Mouse (Mus musculus) midbrain, embryonic 15.5 days (tissue): ENCODE measurements around the gene Smtnl2. TPM values are rescaled to one million over a fixed set of nuclear protein-coding genes. Genes with fewer than 3 reads are reported as not detected.

Experiments
- ATAC-seq: fragments of 200-750 bp; cut with Nextera tagmentation; replicated peaks from 2 replicates; pipeline ENCODE4 v1.8.0; 2017; ENCODE audit warnings: moderate TSS enrichment
- H3K27ac ChIP-seq: fragments of 300-500 bp; sonication (generic); 2 replicates; pipeline ENCODE4 v1.5.1; 2015; ENCODE audit warnings: mild to moderate bottlenecking, inconsistent platforms
- H3K27me3 ChIP-seq: fragments of 300-500 bp; sonication (generic); replicated peaks from 2 replicates; pipeline ENCODE4 v1.6.1; 2015; ENCODE audit warnings: inconsistent platforms
- H3K36me3 ChIP-seq: fragments of 300-500 bp; sonication (generic); replicated peaks from 2 replicates; pipeline ENCODE4 v1.6.1; 2015; ENCODE audit warnings: inconsistent platforms
- H3K4me1 ChIP-seq: fragments of 300-500 bp; sonication (generic); 2 replicates; pipeline ENCODE4 v1.6.1; 2015; ENCODE audit warnings: inconsistent platforms
- H3K4me2 ChIP-seq: fragments of 300-500 bp; sonication (generic); 2 replicates; pipeline ENCODE4 v1.6.1; 2015; ENCODE audit warnings: inconsistent platforms, mild to moderate bottlenecking, moderate library complexity
- H3K4me3 ChIP-seq: fragments of 300-500 bp; sonication (generic); 2 replicates; pipeline ENCODE4 v1.5.1; 2015; ENCODE audit warnings: mild to moderate bottlenecking, inconsistent platforms
- H3K9ac ChIP-seq: fragments of 300-500 bp; sonication (generic); 2 replicates; pipeline ENCODE4 v1.6.1; 2015; ENCODE audit warnings: mild to moderate bottlenecking, inconsistent platforms
- H3K9me3 ChIP-seq: fragments of 300-500 bp; sonication (generic); 2 replicates; pipeline ENCODE4 v1.6.1; 2016; ENCODE audit warnings: inconsistent platforms
- WGBS: fragments of 180-500 bp; shearing (Covaris S2); methylation state at CpG from one replicate; pipeline ENCODE4 v1.1.7; 2015; ENCODE audit warnings: mixed read lengths; 5-methylcytosine and 5-hydroxymethylcytosine counted together
- polyA plus RNA-seq: library from polyadenylated mRNA; unstranded; fragments of >200 nt; fragmentation: Nextera tagmentation; extraction: Ambion mirVana; gene quantifications from 2 replicates; pipeline ENCODE4 v1.2.1, GENCODE M21; 2015

Smtnl2 gene
- polyA plus RNA-seq, 1 experiment from 2014 or later = 9.3 TPM

DNA sequence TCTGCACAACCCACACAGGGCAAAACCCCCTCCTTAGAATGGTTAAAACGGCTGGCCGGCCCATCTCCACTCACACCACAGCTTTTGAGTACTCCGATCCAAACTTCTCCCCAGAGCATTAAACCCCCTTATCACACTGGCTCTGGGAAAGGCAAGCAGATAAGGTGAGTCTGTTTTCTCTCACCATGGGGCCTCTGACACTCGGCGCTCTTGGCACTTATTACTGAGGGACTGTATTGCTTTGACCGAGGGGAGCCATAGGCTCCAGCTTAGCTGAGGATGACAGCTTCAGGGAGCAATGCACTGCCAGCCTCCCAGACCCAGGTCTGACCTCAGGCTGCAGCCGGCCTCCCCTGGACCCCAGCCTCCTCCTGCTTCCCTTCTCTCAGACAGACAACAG is 3.9 kb downstream of the Smtnl2 start:
- H3K36me3 ChIP-seq = no peaks in the 10 kb centered on the region
- 20% methylated on average over 7 of the region's 7 CpGs for WGBS
- no peak overlapping the region for H3K4me2 ChIP-seq
- H3K4me1 ChIP-seq = peaks cover 17% of the 10 kb centered on the region
- no peak overlapping the region for H3K9ac ChIP-seq
- H3K4me3 ChIP-seq = no peak overlapping the region
- H3K27ac ChIP-seq = no peak overlapping the region
- ATAC-seq = no peak
- H3K27me3 ChIP-seq = peaks cover 13% of the 10 kb centered on the region
- no peaks in the 10 kb centered on the region for H3K9me3 ChIP-seq

DNA sequence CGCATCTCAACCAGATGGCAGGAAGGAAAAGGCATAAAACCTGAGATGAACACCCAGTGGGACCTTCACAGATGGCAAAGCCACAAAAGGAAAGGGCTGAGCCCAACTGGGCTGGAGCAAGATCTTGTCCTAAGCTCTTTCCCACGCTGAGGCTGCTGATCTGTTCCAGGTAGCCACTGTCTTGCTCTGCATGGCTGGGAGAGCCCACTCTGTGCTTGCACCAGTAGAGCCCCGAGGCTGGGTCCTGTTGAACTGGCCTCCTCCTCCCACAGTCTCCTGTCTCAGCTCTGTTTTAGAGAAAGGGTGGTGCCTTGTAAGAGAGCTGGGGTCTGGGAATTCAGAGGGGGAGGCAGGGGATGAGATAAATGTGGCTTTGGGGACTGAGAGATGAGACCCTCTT is 4.4 kb downstream of the Smtnl2 start:
- Histone ChIP-seq H3K27me3 (peaks cover 12% of the 10 kb centered on the region; the same call in 1 of the 2 replicates), H3K4me1 (peaks cover 17% of the 10 kb centered on the region), H3K4me3 (no peak overlapping the region), H3K9me3 (no peaks in the 10 kb centered on the region), H3K9ac (no peak overlapping the region), H3K36me3 (no peaks in the 10 kb centered on the region), H3K4me2 (no peak overlapping the region), H3K27ac (no peak overlapping the region)
- 23% methylated on average over 3 of the region's 3 CpGs for WGBS
- ATAC-seq = no peak

DNA sequence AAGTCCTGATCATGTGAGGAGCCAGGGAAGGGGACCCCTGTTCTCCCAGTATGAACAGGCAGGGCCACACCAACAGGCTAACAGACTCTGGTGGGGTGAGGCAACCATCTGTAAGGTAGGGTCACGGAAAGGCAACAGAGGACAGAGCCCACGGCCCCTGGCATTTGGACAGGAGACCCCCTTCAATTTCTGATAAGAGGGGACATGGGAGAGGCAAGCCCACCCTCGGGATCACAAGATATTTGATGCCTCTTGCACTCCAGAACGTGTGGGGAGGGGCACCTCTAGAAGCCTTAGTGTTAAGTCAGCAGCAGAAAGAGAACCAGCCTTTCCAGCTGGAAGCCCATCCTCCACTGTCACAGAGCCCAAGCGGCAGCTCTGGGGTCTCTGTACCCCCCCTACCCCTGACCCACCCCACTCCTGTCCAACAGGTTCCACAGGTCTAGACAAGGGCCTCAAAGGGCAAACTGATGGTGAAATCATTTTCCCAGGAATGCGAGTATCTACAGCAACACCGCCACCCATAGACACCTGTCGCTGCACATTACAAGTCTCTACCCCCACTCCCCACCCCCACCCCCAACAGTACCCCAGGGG is 5.3 kb downstream of the Smtnl2 start:
- Histone ChIP-seq H3K27ac (no peak overlapping the region), H3K27me3 (peaks cover 12% of the 10 kb centered on the region; the same call in 1 of the 2 replicates), H3K36me3 (no peaks in the 10 kb centered on the region), H3K4me3 (no peak overlapping the region), H3K9ac (no peak overlapping the region), H3K9me3 (no peaks in the 10 kb centered on the region), H3K4me1 (peaks cover 8% of the 10 kb centered on the region), H3K4me2 (no peak overlapping the region)
- WGBS = 61% methylated on average over 8 of the region's 8 CpGs
- ATAC-seq = no peak

DNA sequence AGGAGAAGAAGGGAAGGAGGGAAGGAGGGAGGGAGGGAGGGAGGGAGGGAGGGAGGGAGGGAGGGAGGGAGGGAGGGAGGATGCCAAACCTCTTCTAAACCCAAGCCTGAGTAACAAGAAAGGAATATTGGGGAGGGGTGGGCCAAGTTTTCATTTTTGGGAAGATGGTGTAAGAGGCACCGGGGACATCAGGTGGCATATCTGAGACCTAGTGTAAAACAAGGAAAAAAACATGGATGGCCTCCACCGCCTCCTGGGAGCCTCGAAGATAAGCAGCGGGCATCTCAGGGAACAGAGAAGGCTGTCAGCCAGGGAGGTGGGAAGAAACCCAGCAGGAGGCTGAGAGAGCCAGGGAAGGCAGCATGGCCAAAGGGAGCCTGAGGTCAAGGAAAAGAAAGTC is 6.0 kb downstream of the Smtnl2 start:
- Histone ChIP-seq H3K27ac (no peak overlapping the region), H3K4me3 (no peak overlapping the region), H3K27me3 (peaks cover 8% of the 10 kb centered on the region; the same call in 1 of the 2 replicates), H3K4me1 (peaks cover 2% of the 10 kb centered on the region), H3K9me3 (no peaks in the 10 kb centered on the region), H3K9ac (no peak overlapping the region), H3K4me2 (no peak overlapping the region), H3K36me3 (no peaks in the 10 kb centered on the region)
- ATAC-seq = no peak
- WGBS = 70% methylated on average over 4 of the region's 4 CpGs

DNA sequence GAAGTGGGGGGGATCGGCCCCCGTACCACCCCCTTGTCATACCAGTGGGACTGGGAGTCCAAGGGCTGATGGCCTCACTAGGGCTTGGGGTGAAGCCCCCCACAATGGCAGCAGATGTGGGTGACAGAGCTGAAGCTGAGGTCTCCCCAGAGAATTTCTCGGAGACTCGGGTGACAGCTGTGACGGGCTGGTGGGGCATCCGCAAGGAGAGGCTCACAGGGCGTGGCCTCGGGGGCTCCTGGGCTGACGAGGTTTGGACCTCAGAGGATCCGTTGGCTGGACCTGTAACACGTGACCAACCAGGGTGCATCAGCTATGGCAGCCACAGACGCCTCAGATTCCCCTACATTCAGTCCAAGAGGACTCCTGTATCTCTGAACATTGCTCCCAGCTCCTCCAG is 8.5 kb downstream of the Smtnl2 start:
- H3K4me1 ChIP-seq = no peaks in the 10 kb centered on the region
- no peak overlapping the region for H3K4me3 ChIP-seq
- WGBS = 89% methylated on average over 12 of the region's 12 CpGs
- H3K4me2 ChIP-seq = no peak overlapping the region
- no peaks in the 10 kb centered on the region for H3K9me3 ChIP-seq
- no peak overlapping the region for H3K27ac ChIP-seq
- ATAC-seq = no peak
- H3K36me3 ChIP-seq = no peaks in the 10 kb centered on the region
- H3K27me3 ChIP-seq = no peaks in the 10 kb centered on the region
- no peak overlapping the region for H3K9ac ChIP-seq

DNA sequence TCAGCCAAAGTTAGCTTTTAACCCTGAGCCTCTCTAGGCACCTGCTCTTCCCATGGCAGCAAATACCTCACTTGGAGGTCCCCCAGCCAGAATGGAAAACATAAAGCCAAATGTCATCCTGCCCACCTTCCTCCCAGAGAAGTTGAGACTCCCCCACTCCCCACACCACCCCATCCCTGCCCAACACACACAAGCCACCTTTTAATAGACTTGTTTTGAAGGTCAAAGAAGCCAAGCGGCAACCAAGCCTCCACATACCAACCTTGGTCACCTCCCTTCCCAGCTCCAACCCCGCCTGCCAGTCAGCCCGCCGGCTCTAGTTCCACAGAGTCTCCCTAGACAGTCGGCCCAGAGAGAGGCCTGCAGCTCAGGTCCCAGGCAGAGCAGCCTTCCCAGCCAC is 9.5 kb downstream of the Smtnl2 start:
- H3K4me2 ChIP-seq = no peak overlapping the region
- WGBS = 83% methylated on average over 5 of the region's 5 CpGs
- H3K27ac ChIP-seq = no peak overlapping the region
- H3K4me3 ChIP-seq = no peak overlapping the region
- H3K4me1 ChIP-seq = no peaks in the 10 kb centered on the region
- no peak for ATAC-seq
- H3K9me3 ChIP-seq = no peaks in the 10 kb centered on the region
- H3K27me3 ChIP-seq = no peaks in the 10 kb centered on the region
- no peak overlapping the region for H3K9ac ChIP-seq
- H3K36me3 ChIP-seq = no peaks in the 10 kb centered on the region

DNA sequence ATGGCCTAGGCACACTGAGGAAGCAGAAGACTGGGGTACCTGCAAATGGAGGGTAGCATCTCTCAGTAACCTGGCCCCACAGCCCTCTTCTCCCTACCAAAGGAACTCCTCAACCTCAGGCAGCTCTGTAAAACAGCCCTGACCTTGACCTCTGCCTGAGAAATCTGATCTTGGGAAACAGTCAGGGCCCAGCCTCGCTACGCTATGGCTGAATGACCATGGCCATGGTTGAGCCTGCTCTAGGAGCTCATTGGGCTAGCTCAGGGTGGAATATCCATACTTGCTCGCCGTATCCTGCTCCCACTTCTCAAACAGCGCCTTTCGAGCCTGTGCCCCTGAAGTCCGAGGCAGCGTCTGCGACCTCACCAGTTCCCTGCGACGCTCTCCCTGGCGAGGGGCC is 10.4 kb downstream of the Smtnl2 start:
- Histone ChIP-seq H3K9ac (no peak overlapping the region), H3K27ac (no peak overlapping the region), H3K4me2 (no peak overlapping the region), H3K36me3 (no peaks in the 10 kb centered on the region), H3K27me3 (no peaks in the 10 kb centered on the region), H3K4me1 (no peaks in the 10 kb centered on the region), H3K4me3 (no peak overlapping the region), H3K9me3 (no peaks in the 10 kb centered on the region)
- ATAC-seq = no peak
- 91% methylated on average over 12 of the region's 12 CpGs for WGBS

DNA sequence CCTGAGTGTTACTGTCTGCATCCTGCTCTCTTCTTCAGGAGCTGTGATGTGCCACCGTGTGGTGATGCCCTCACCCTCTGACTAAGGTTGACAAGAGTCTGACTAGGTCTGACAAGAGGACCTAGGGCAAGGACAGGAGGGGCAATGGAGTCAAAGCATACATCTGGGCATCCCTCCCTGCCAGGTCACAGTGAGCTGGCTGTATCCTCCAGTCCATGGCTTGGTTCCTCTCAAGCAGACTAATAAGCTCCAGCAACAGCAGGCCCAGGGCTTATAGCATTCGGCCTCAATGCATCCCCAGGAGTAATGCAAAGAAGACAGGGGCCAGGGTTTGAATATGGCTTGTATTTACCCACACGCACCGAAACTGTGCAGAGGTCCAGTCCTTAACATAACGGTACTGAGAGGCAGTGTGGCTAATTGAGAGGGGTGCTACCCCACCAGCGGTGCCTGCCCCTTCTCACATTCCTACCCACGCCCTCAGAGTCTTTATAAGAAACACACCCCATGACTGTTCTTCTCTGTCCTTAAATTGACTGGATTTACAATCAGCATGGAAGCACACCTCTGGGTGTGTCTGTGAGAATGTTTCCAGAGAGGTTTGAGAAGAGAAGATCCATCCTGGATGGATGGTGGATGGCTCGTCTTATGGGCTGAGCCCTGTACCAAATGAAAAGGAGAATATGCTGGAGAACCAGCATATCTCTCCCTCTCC is 13.5 kb downstream of the Smtnl2 start:
- no peak for ATAC-seq
- Histone ChIP-seq H3K4me1 (no peaks in the 10 kb centered on the region), H3K9ac (no peak overlapping the region), H3K4me3 (no peak overlapping the region), H3K36me3 (no peaks in the 10 kb centered on the region), H3K27me3 (no peaks in the 10 kb centered on the region), H3K9me3 (no peaks in the 10 kb centered on the region), H3K4me2 (no peak overlapping the region), H3K27ac (no peak overlapping the region)
- WGBS = 87% methylated on average over 8 of the region's 8 CpGs

DNA sequence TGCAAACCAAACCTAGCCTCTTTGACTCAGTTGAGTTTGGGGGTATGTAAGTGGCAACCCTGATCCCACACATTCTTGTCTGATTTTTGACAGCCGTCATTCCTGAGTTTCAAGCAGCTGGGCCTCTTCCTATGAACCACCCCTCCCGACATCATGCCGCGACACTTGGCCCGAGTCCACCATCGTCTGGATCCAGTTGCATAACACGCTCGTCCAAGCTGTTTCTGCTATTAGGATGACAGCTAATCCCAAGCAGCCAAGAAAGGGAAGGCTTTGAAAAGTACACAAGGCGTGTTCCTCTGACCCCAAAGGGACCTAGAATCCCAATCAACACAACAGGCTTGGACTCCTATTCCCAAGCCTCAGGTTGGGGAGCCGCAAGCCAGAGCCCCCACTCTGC is 14.4 kb downstream of the Smtnl2 start:
- H3K27ac ChIP-seq = no peak overlapping the region
- H3K9ac ChIP-seq = no peak overlapping the region
- no peak overlapping the region for H3K4me3 ChIP-seq
- H3K9me3 ChIP-seq = no peaks in the 10 kb centered on the region
- H3K36me3 ChIP-seq = no peaks in the 10 kb centered on the region
- WGBS = 79% methylated on average over 10 of the region's 10 CpGs
- no peak overlapping the region for H3K4me2 ChIP-seq
- no peak for ATAC-seq
- no peaks in the 10 kb centered on the region for H3K4me1 ChIP-seq
- no peaks in the 10 kb centered on the region for H3K27me3 ChIP-seq

DNA sequence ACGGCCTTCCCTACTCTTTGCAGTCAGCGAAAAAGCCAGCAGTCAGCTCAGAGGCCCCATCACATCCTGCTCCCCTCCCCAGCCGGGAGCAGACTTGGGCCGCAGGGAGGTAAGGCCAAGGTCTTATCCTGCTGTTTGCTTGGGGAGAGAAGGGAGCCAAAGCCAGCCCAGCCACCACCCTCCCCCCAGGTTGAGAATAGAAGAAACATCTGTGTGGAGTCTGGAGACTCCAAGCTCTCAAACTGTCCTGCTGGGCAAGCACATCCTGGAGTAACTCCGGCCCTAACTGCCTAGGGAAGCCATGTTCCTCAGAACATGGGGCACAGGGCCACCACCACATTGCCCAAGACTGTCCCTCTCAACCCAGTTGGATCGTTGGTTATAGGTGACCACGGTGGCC is 14.9 kb downstream of the Smtnl2 start:
- no peaks in the 10 kb centered on the region for H3K4me1 ChIP-seq
- no peak overlapping the region for H3K9ac ChIP-seq
- no peak for ATAC-seq
- no peak overlapping the region for H3K4me2 ChIP-seq
- no peak overlapping the region for H3K27ac ChIP-seq
- no peaks in the 10 kb centered on the region for H3K9me3 ChIP-seq
- H3K4me3 ChIP-seq = no peak overlapping the region
- H3K36me3 ChIP-seq = no peaks in the 10 kb centered on the region
- WGBS = 88% methylated on average over 7 of the region's 7 CpGs
- H3K27me3 ChIP-seq = no peaks in the 10 kb centered on the region

DNA sequence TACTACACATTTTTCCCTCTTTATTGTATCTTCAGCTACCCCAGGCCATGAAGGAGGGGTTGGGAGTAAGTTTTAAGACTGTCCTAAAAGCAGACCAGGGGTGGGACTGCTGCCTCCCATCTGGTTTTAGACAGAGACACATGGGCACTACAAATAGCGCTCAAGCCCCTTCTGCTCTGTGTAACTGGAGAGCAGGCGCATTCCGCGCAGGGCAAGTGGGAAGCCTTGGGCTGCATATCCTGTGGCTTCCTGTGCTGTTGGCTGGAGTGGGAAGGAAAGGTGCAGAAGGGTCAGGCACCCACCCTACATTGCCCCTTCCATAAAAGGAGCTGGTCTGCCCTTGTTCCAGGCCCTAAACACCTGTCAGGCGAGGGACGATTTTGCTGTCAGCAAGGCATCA is 15.9 kb downstream of the Smtnl2 start:
- Histone ChIP-seq H3K9ac (no peak overlapping the region), H3K36me3 (no peaks in the 10 kb centered on the region), H3K4me2 (no peak overlapping the region), H3K4me3 (no peak overlapping the region), H3K9me3 (no peaks in the 10 kb centered on the region), H3K4me1 (no peaks in the 10 kb centered on the region), H3K27ac (no peak overlapping the region), H3K27me3 (no peaks in the 10 kb centered on the region; the same call in 1 of the 2 replicates)
- WGBS = 86% methylated on average over 6 of the region's 6 CpGs
- ATAC-seq = no peak

DNA sequence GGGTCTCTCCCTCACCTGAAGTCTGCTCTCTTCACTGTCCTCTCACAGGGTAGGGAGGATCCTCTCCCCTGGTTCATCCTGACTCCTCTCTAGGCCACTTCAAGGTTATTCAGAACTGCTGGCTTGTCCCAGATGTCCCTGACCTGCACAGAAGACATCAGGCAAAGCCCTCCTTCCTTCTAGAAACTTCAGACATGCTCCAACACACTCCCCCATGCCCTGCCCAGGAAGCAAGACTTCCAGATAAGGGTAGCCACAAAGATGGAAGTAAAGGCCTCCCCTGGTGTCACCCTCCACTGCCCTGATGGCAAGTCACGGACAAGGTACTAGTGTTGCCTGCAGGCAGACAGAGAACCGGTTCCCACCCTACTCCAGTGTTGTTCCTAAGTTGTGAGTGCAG is 16.8 kb downstream of the Smtnl2 start:
- Histone ChIP-seq H3K4me2 (no peak overlapping the region), H3K9ac (no peak overlapping the region), H3K4me1 (no peaks in the 10 kb centered on the region), H3K27me3 (no peaks in the 10 kb centered on the region; the same call in 1 of the 2 replicates), H3K4me3 (no peak overlapping the region), H3K9me3 (no peaks in the 10 kb centered on the region), H3K27ac (no peak overlapping the region), H3K36me3 (no peaks in the 10 kb centered on the region)
- WGBS = 75% methylated on average over 2 of the region's 2 CpGs
- no peak for ATAC-seq

DNA sequence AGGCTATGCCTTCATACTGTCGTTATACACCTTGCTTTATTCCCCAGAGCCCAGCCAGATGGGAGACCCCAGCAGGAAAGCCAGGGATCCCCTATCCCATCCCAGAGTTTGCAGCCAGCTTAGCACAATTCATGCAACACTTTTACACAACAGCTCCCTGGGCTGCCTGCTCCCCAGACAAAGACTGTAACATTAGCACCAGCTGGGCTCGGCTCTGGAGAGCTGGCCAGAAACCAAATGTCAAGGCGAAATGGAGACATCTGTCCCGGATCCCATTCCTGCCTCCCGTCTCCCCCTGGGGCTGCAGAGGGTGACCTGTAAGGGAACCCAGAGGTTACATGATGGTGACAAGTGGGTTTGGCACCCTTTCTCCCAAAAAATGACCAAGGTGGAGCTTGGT is 17.8 kb downstream of the Smtnl2 start:
- no peak overlapping the region for H3K9ac ChIP-seq
- H3K27me3 ChIP-seq = no peaks in the 10 kb centered on the region; the same call in 1 of the 2 replicates
- H3K4me1 ChIP-seq = no peaks in the 10 kb centered on the region
- no peak overlapping the region for H3K27ac ChIP-seq
- H3K36me3 ChIP-seq = no peaks in the 10 kb centered on the region
- 48% methylated on average over 5 of the region's 5 CpGs for WGBS
- H3K9me3 ChIP-seq = no peaks in the 10 kb centered on the region
- ATAC-seq = no peak
- no peak overlapping the region for H3K4me3 ChIP-seq
- H3K4me2 ChIP-seq = no peak overlapping the region
